Comparison of ENCODE assay signal across 8 mouse cellular contexts in the genomic region with DNA sequence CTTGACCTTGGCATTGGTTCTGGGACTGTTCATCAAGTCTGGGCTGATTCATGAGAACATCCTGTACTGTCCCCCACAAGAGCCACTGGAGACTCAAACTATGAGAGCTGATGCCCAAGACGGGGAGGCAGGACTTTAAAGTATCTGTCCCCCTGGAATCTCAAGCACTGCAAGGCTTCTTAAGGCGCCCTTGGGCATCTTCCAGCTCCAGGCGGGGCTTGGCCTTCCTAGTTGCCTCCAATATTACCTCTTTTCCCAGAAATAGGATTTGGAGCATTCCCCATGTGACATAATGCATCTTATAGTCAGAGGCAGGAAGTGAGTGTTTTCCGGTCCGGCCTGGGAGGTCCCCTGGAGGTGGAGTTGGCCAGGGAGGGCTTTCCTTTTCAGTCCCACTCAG. TPM values are rescaled to one million over a fixed set of nuclear protein-coding genes. Genes with fewer than 3 reads are reported as not detected.
DNase-seq lines count a peak whose midpoint lies in the region; ATAC-seq lines count a peak whose summit lies in the region.
"Had no signal": no experiment of that assay in that cellular context is flagged by ENCODE, and none has a peak within 500 bp of the region (broad histone marks: within the 10 kb centered on the region; RNA-seq: fewer than 3 reads in every experiment).

No protein-coding gene starts in this region.

- H3K4me2 ChIP-seq in embryonic facial prominence, embryonic 14.5 days (ENCODE audit: low read depth, low read length), result no peak overlapping the region
- no peak overlapping the region for H3K4me2 ChIP-seq in kidney, embryonic 14.5 days (replicated peaks; ENCODE audit: low read depth, low read length)
- no peak overlapping the region for H3K4me2 ChIP-seq in forebrain, embryonic 15.5 days (replicated peaks)
- H3K4me2 ChIP-seq in forebrain, embryonic 14.5 days (ENCODE audit: low read length), result no peak overlapping the region

- H3K9ac ChIP-seq in embryonic facial prominence, embryonic 14.5 days (ENCODE audit: low read depth, low read length), result no peak overlapping the region
- H3K9ac ChIP-seq in kidney, embryonic 14.5 days (ENCODE audit: low read depth, low read length), result no peak overlapping the region
- H3K9ac ChIP-seq in forebrain, embryonic 15.5 days (replicated peaks), result no peak overlapping the region
- H3K9ac ChIP-seq in forebrain, embryonic 14.5 days (ENCODE audit: low read length), result no peak overlapping the region

- ATAC-seq in embryonic facial prominence, embryonic 14.5 days (ENCODE audit: low read depth), result peak; percentile 26; the same call in 1 of the 2 replicates
- ATAC-seq in kidney, embryonic 14.5 days (ENCODE audit: low FRiP score, low TSS enrichment), result 0 out of 2 replicates have a peak, but pooled peaks have one; percentile 51
- ATAC-seq in forebrain, embryonic 15.5 days (replicated peaks), result no peak
- no peak for ATAC-seq in forebrain, embryonic 14.5 days

- H3K27me3 ChIP-seq in embryonic facial prominence, embryonic 14.5 days (replicated peaks; ENCODE audit: control insufficient read depth, insufficient read depth, low read length), result no peaks in the 10 kb centered on the region
- H3K27me3 ChIP-seq in kidney, embryonic 14.5 days (ENCODE audit: control insufficient read depth, insufficient read depth, low read length), result no peaks in the 10 kb centered on the region
- H3K27me3 ChIP-seq in forebrain, embryonic 15.5 days, result no peaks in the 10 kb centered on the region
- no peaks in the 10 kb centered on the region for H3K27me3 ChIP-seq in forebrain, embryonic 14.5 days (replicated peaks; ENCODE audit: control insufficient read depth, insufficient read depth, low read length)

- peak; percentile 81 for DNase-seq in embryonic facial prominence, embryonic 14.5 days (ENCODE audit: low spot score)
- DNase-seq in heart, adult 8-10 months (ENCODE audit: low spot score), result peak; percentile 87
- DNase-seq in lung, postnatal 4 days, result peak; percentile 74 to 87
- DNase-seq in forebrain, embryonic 14.5 days (ENCODE audit: low spot score), result no peak
- DNase-seq in thymus, postnatal 14 days, result no peak

- no peak overlapping the region for H3K4me3 ChIP-seq in embryonic facial prominence, embryonic 14.5 days (ENCODE audit: low read depth, low read length)
- no peak overlapping the region for H3K4me3 ChIP-seq in kidney, embryonic 14.5 days (ENCODE audit: low read length)
- H3K4me3 ChIP-seq in forebrain, embryonic 15.5 days, result no peak overlapping the region
- no peak overlapping the region for H3K4me3 ChIP-seq in forebrain, embryonic 14.5 days (ENCODE audit: low read depth, low read length)
- H3K4me3 ChIP-seq: erythroblast, embryonic 14.5 days had no signal

- no peaks in the 10 kb centered on the region for H3K36me3 ChIP-seq in embryonic facial prominence, embryonic 14.5 days (ENCODE audit: control insufficient read depth, insufficient read depth, low read length)
- no peaks in the 10 kb centered on the region for H3K36me3 ChIP-seq in kidney, embryonic 14.5 days (ENCODE audit: control insufficient read depth, insufficient read depth, low read length)
- no peaks in the 10 kb centered on the region for H3K36me3 ChIP-seq in forebrain, embryonic 15.5 days
- H3K36me3 ChIP-seq in forebrain, embryonic 14.5 days (ENCODE audit: control insufficient read depth, insufficient read depth, low read length), result no peaks in the 10 kb centered on the region

- H3K27ac ChIP-seq in embryonic facial prominence, embryonic 14.5 days (replicated peaks; ENCODE audit: low read depth, low read length), result no peak overlapping the region; the same call in 1 of the 2 replicates
- peak overlapping the region; percentile 30; the same call in 1 of the 2 replicates for H3K27ac ChIP-seq in kidney, embryonic 14.5 days (ENCODE audit: low read depth, low read length)
- no peak overlapping the region for H3K27ac ChIP-seq in forebrain, embryonic 15.5 days (replicated peaks)
- H3K27ac ChIP-seq in forebrain, embryonic 14.5 days (ENCODE audit: low read depth, low read length), result no peak overlapping the region

- 55% methylated on average over 5 of the region's 5 CpGs for WGBS in embryonic facial prominence, embryonic 14.5 days
- WGBS in kidney, embryonic 14.5 days, result 74% methylated on average over 5 of the region's 5 CpGs
- 83% methylated on average over 5 of the region's 5 CpGs for WGBS in forebrain, embryonic 15.5 days
- WGBS in forebrain, embryonic 14.5 days, result 79% methylated on average over 5 of the region's 5 CpGs

- H3K9me3 ChIP-seq in embryonic facial prominence, embryonic 14.5 days (ENCODE audit: control insufficient read depth, low read length), result no peaks in the 10 kb centered on the region
- no peaks in the 10 kb centered on the region for H3K9me3 ChIP-seq in kidney, embryonic 14.5 days (ENCODE audit: control insufficient read depth, low read length)
- H3K9me3 ChIP-seq in forebrain, embryonic 15.5 days, result no peaks in the 10 kb centered on the region
- H3K9me3 ChIP-seq in forebrain, embryonic 14.5 days (replicated peaks; ENCODE audit: control insufficient read depth, low read length), result no peaks in the 10 kb centered on the region

- no peaks in the 10 kb centered on the region for H3K4me1 ChIP-seq in embryonic facial prominence, embryonic 14.5 days (ENCODE audit: control insufficient read depth, insufficient read depth, low read length)
- 0 out of 2 replicates have a peak, but pooled peaks cover 4% of the 10 kb centered on the region for H3K4me1 ChIP-seq in kidney, embryonic 14.5 days (ENCODE audit: control insufficient read depth, insufficient read depth, low read length)
- no peaks in the 10 kb centered on the region for H3K4me1 ChIP-seq in forebrain, embryonic 15.5 days
- no peaks in the 10 kb centered on the region for H3K4me1 ChIP-seq in forebrain, embryonic 14.5 days (ENCODE audit: control insufficient read depth, insufficient read depth, low read length)

RNA-seq across cellular contexts. Expression of gene Rac1, which starts 44.4 kb away (rescaled TPM):
- polyA plus RNA-seq in embryonic facial prominence, embryonic 14.5 days (2014; fragmentation: Nextera tagmentation; extraction: Ambion mirVana), result 527 and 534 TPM in 2 replicates
- 100 to 1,000 TPM; 207 to 235 (median 219) TPM for total RNA-seq in heart, adult 8-10 months (2022)
- 439 and 578 TPM in 2 replicates for polyA plus RNA-seq in kidney, embryonic 14.5 days (2014; fragmentation: Nextera tagmentation; extraction: Ambion mirVana)
- polyA plus RNA-seq in forebrain, embryonic 15.5 days (2015; fragmentation: Nextera tagmentation; extraction: Ambion mirVana), result 396 and 402 TPM in 2 replicates
- 383 and 409 TPM in 2 replicates for polyA plus RNA-seq in forebrain, embryonic 14.5 days (2014; fragmentation: Nextera tagmentation; extraction: Ambion mirVana)

RNA-seq across cellular contexts. Expression of gene Cyth3, which starts 50.1 kb away (rescaled TPM):
- 52.0 and 61.2 TPM in 2 replicates for polyA plus RNA-seq in embryonic facial prominence, embryonic 14.5 days (2014; fragmentation: Nextera tagmentation; extraction: Ambion mirVana)
- 10 to 100 TPM; 23.1 to 33.1 (median 27.4) TPM for total RNA-seq in heart, adult 8-10 months (2022)
- 35.7 and 64.9 TPM in 2 replicates for polyA plus RNA-seq in kidney, embryonic 14.5 days (2014; fragmentation: Nextera tagmentation; extraction: Ambion mirVana)
- polyA plus RNA-seq in forebrain, embryonic 15.5 days (2015; fragmentation: Nextera tagmentation; extraction: Ambion mirVana), result 38.4 and 42.6 TPM in 2 replicates
- 26.1 and 34.1 TPM in 2 replicates for polyA plus RNA-seq in forebrain, embryonic 14.5 days (2014; fragmentation: Nextera tagmentation; extraction: Ambion mirVana)

Comparison
In these comparisons a context has a peak if more than half of its experiments do, and no peak if none do; other contexts are left out.
1. ATAC-seq: peak in embryonic facial prominence, embryonic 14.5 days (single experiment) and kidney, embryonic 14.5 days (single experiment); none in forebrain, embryonic 15.5 days (single experiment) and forebrain, embryonic 14.5 days (single experiment).
2. DNase-seq: peak in embryonic facial prominence, embryonic 14.5 days (single experiment), heart, adult 8-10 months (single experiment) and lung, postnatal 4 days (2 of 2); none in forebrain, embryonic 14.5 days (single experiment) and thymus, postnatal 14 days (single experiment).